Mouse (Mus musculus) heart, postnatal 0 days (tissue): ENCODE measurements at regions not wholly inside any gene's neighbourhood (a gene's known extent, or its start where the extent isn't known, plus 50 kb on each side); places are given as distances from the start of the nearest gene placed in this dataset.

Experiments
- ATAC-seq: fragments of 200-750 bp; cut with Nextera tagmentation; 2 replicates; pipeline ENCODE4 v1.8.0; 2017; ENCODE audit warnings: low read depth, moderate number of reproducible peaks, moderate library complexity; ENCODE audit not compliant: insufficient read depth
- DNase-seq: peaks from one replicate; pipeline ENCODE4 v3.0.0-alpha.2; 2016; ENCODE audit warnings: low spot score
- H3K27ac ChIP-seq: fragments of 300-500 bp; sonication (generic); 2 replicates; pipeline ENCODE4 v1.5.1; 2014; ENCODE audit warnings: low read depth, mild to moderate bottlenecking
- H3K27me3 ChIP-seq: fragments of 300-500 bp; sonication (generic); 2 replicates; pipeline ENCODE4 v1.6.1; 2014; ENCODE audit warnings: low read length, mixed read lengths; ENCODE audit not compliant: control insufficient read depth, insufficient read depth
- H3K36me3 ChIP-seq: fragments of 300-500 bp; sonication (generic); replicated peaks from 2 replicates; pipeline ENCODE4 v1.6.1; 2014; ENCODE audit warnings: low read length, mixed read lengths; ENCODE audit not compliant: control insufficient read depth, insufficient read depth
- H3K4me1 ChIP-seq: fragments of 300-500 bp; sonication (generic); 2 replicates; pipeline ENCODE4 v1.6.1; 2014; ENCODE audit warnings: antibody characterized with exemption; ENCODE audit not compliant: control insufficient read depth, insufficient read depth
- H3K4me2 ChIP-seq: fragments of 300-500 bp; sonication (generic); 2 replicates; pipeline ENCODE4 v1.6.1; 2014; ENCODE audit warnings: low read depth, mild to moderate bottlenecking, low read length, moderate library complexity
- H3K4me3 ChIP-seq: fragments of 300-500 bp; sonication (generic); 2 replicates; pipeline ENCODE4 v1.5.1; 2014; ENCODE audit warnings: low read depth, low read length
- H3K9ac ChIP-seq: fragments of 300-500 bp; sonication (generic); replicated peaks from 2 replicates; pipeline ENCODE4 v1.6.1; 2014; ENCODE audit warnings: low read depth, low read length, mixed read lengths
- H3K9me3 ChIP-seq: fragments of 300-500 bp; sonication (generic); replicated peaks from 2 replicates; pipeline ENCODE4 v1.6.1; 2016; ENCODE audit warnings: low read length; ENCODE audit not compliant: control insufficient read depth
- CTCF ChIP-seq: IDR thresholded peaks from 2 replicates; pipeline ENCODE4 v1.5.1; 2016; ENCODE audit warnings: antibody characterized with exemption, control low read depth, low read depth
- EP300 ChIP-seq: IDR thresholded peaks from 2 replicates; pipeline ENCODE4 v1.6.1; 2016; ENCODE audit warnings: antibody characterized with exemption, low read depth
- WGBS: fragments of 180-500 bp; shearing (Covaris S2); extraction: QIAGEN DNeasy Blood & Tissue Kit; methylation state at CpG from one replicate; pipeline ENCODE4 v1.1.7; 2014; 5-methylcytosine and 5-hydroxymethylcytosine counted together

GRCm38 (mm10) chr3:102648450-102648849 lies 85.9 kb upstream of the Tspan2 start:
- Histone ChIP-seq H3K27me3 (no peaks in the 10 kb centered on the region), H3K4me1 (no peaks in the 10 kb centered on the region), H3K4me3 (no peak overlapping the region), H3K27ac (no peak overlapping the region), H3K4me2 (no peak overlapping the region), H3K36me3 (no peaks in the 10 kb centered on the region), H3K9ac (no peak overlapping the region), H3K9me3 (no peaks in the 10 kb centered on the region)
- ATAC-seq (no peak), DNase-seq (no peak)
- 55% methylated on average over 4 of the region's 4 CpGs for WGBS
- TF ChIP-seq CTCF (no peak), EP300 (no peak)

GRCm38 (mm10) chr3:102654962-102655361 lies 79.4 kb upstream of the Tspan2 start:
- no peaks in the 10 kb centered on the region for H3K36me3 ChIP-seq
- ATAC-seq (no peak), DNase-seq (no peak)
- no peak overlapping the region for H3K27ac ChIP-seq
- WGBS, result 79% methylated on average over 10 of the region's 10 CpGs
- H3K9ac ChIP-seq, result no peak overlapping the region
- no peaks in the 10 kb centered on the region for H3K4me1 ChIP-seq
- H3K4me3 ChIP-seq, result no peak overlapping the region
- H3K4me2 ChIP-seq, result no peak overlapping the region
- no peaks in the 10 kb centered on the region for H3K9me3 ChIP-seq
- no peaks in the 10 kb centered on the region for H3K27me3 ChIP-seq
- no peak for TF ChIP-seq EP300
- TF ChIP-seq CTCF, result no peak

- H3K9ac ChIP-seq, result no peak overlapping the region
- 81% methylated on average over 7 of the region's 7 CpGs for WGBS
- no peak overlapping the region for H3K27ac ChIP-seq
- H3K4me3 ChIP-seq, result no peak overlapping the region
- no peaks in the 10 kb centered on the region for H3K4me1 ChIP-seq
- H3K4me2 ChIP-seq, result no peak overlapping the region
- DNase-seq (no peak), ATAC-seq (no peak)
- no peaks in the 10 kb centered on the region for H3K9me3 ChIP-seq
- no peaks in the 10 kb centered on the region for H3K36me3 ChIP-seq
- TF ChIP-seq CTCF (no peak), EP300 (no peak)
- no peaks in the 10 kb centered on the region for H3K27me3 ChIP-seq
These were observed 77.2 kb upstream of the Tspan2 start for GRCm38 (mm10) chr3:102657116-102657515.

- WGBS, result 80% methylated on average over 7 of the region's 7 CpGs
- no peak overlapping the region for H3K4me2 ChIP-seq
- H3K9ac ChIP-seq, result no peak overlapping the region
- H3K36me3 ChIP-seq, result no peaks in the 10 kb centered on the region
- H3K27ac ChIP-seq, result no peak overlapping the region
- no peaks in the 10 kb centered on the region for H3K27me3 ChIP-seq
- DNase-seq, result no peak
- no peaks in the 10 kb centered on the region for H3K4me1 ChIP-seq
- H3K4me3 ChIP-seq, result no peak overlapping the region
- H3K9me3 ChIP-seq, result no peaks in the 10 kb centered on the region
- no peak for ATAC-seq
- TF ChIP-seq CTCF (no peak), EP300 (no peak)
These were observed 76.7 kb upstream of the Tspan2 start for GRCm38 (mm10) chr3:102657531-102658060.

GRCm38 (mm10) chr3:102659352-102659751 lies 75.0 kb upstream of the Tspan2 start:
- Histone ChIP-seq H3K27me3 (no peaks in the 10 kb centered on the region), H3K9me3 (no peaks in the 10 kb centered on the region), H3K4me3 (no peak overlapping the region), H3K9ac (no peak overlapping the region), H3K4me1 (0 out of 2 replicates have a peak, but pooled peaks cover under 1% of the 10 kb centered on the region), H3K4me2 (no peak overlapping the region), H3K27ac (no peak overlapping the region), H3K36me3 (no peaks in the 10 kb centered on the region)
- ATAC-seq (no peak), DNase-seq (no peak)
- WGBS, result 67% methylated on average over 5 of the region's 5 CpGs
- no peak for TF ChIP-seq EP300
- no peak for TF ChIP-seq CTCF

- H3K9ac ChIP-seq, result no peak overlapping the region
- no peak for TF ChIP-seq CTCF
- TF ChIP-seq EP300, result no peak
- DNase-seq, result no peak
- H3K4me3 ChIP-seq, result no peak overlapping the region
- no peak for ATAC-seq
- no peaks in the 10 kb centered on the region for H3K36me3 ChIP-seq
- no peaks in the 10 kb centered on the region for H3K27me3 ChIP-seq
- H3K4me1 ChIP-seq, result 0 out of 2 replicates have a peak, but pooled peaks cover 5% of the 10 kb centered on the region
- no peak overlapping the region for H3K27ac ChIP-seq
- no peaks in the 10 kb centered on the region for H3K9me3 ChIP-seq
- WGBS, result 89% methylated on average over 7 of the region's 7 CpGs
- no peak overlapping the region for H3K4me2 ChIP-seq
These were observed 73.0 kb upstream of the Tspan2 start for GRCm38 (mm10) chr3:102661296-102661695.
